ENCODE assay signal across 13 mouse cellular contexts in genomic region chr4:133553448-133554330, GRCm38 (mm10). TPM values are rescaled to one million over a fixed set of nuclear protein-coding genes. Genes with fewer than 3 reads are reported as not detected.
DNase-seq lines count a peak whose midpoint lies in the region; ATAC-seq lines count a peak whose summit lies in the region.
"Had no signal": no experiment of that assay in that cellular context is flagged by ENCODE, and none has a peak within 500 bp of the region (broad histone marks: within the 10 kb centered on the region; RNA-seq: fewer than 3 reads in every experiment).

No protein-coding gene starts in this region.

- peak overlapping the region; percentile 43 for H3K4me2 ChIP-seq in stomach, embryonic 16.5 days (ENCODE audit: low read depth, low read length)
- no peak overlapping the region for H3K4me2 ChIP-seq in forebrain, embryonic 14.5 days (ENCODE audit: low read length)
- H3K4me2 ChIP-seq: hindbrain, embryonic 14.5 days had no signal

- peak overlapping the region; percentile 29 for H3K4me3 ChIP-seq in stomach, embryonic 16.5 days (replicated peaks; ENCODE audit: low read length)
- no peak overlapping the region for H3K4me3 ChIP-seq in forebrain, embryonic 14.5 days (ENCODE audit: low read depth, low read length)
- H3K4me3 ChIP-seq: layer of hippocampus, adult 2 months had no signal

- H3K36me3 ChIP-seq in stomach, embryonic 16.5 days (ENCODE audit: control insufficient read depth, insufficient read depth, low read length): no peaks in the 10 kb centered on the region
- no peaks in the 10 kb centered on the region for H3K36me3 ChIP-seq in forebrain, embryonic 14.5 days (ENCODE audit: control insufficient read depth, insufficient read depth, low read length)

- no peaks in the 10 kb centered on the region for H3K27me3 ChIP-seq in stomach, embryonic 16.5 days (ENCODE audit: control insufficient read depth, insufficient read depth, low read length)
- H3K27me3 ChIP-seq in forebrain, embryonic 14.5 days (replicated peaks; ENCODE audit: control insufficient read depth, insufficient read depth, low read length): no peaks in the 10 kb centered on the region

- whole genome bisulfite sequencing in stomach, embryonic 16.5 days: 58% methylated on average over 19 of the region's 19 CpGs
- WGBS in forebrain, embryonic 14.5 days: 76% methylated on average over 19 of the region's 19 CpGs

- peak; percentile 52; the same call in 1 of the 2 replicates for ATAC-seq in cerebellum, adult (ENCODE audit: insufficient number of reproducible peaks, low FRiP score, low TSS enrichment)
- 0 out of 2 replicates have a peak, but pooled peaks have one; percentile 16 for ATAC-seq in stomach, embryonic 16.5 days (ENCODE audit: insufficient read depth, low FRiP score)
- no peak for ATAC-seq in forebrain, embryonic 14.5 days
- ATAC-seq: Patski had no signal

- H3K4me1 ChIP-seq in stomach, embryonic 16.5 days (ENCODE audit: control insufficient read depth, insufficient read depth, low read length): no peaks in the 10 kb centered on the region
- H3K4me1 ChIP-seq in forebrain, embryonic 14.5 days (ENCODE audit: control insufficient read depth, insufficient read depth, low read length): no peaks in the 10 kb centered on the region

- H3K27ac ChIP-seq in stomach, embryonic 16.5 days (ENCODE audit: low read length): peak overlapping the region; percentile 73
- H3K27ac ChIP-seq in forebrain, embryonic 14.5 days (ENCODE audit: low read depth, low read length): no peak overlapping the region
- H3K27ac ChIP-seq: hindbrain, embryonic 14.5 days; layer of hippocampus, adult 2 months; liver, embryonic 14.5 days had no signal

- DNase-seq in cerebellum, adult 9-11 months: no peak
- peak; percentile 38 for DNase-seq in ovary, postnatal 36 days (ENCODE audit: low spot score)
- DNase-seq in ovary, postnatal 10 days (ENCODE audit: low spot score): no peak
- DNase-seq in heart, postnatal 4 days: peak; percentile 43
- DNase-seq in right cerebral cortex, adult 2 months (ENCODE audit: low spot score in 2 of 2): no peak
- DNase-seq in forebrain, embryonic 14.5 days (ENCODE audit: low spot score): no peak

- H3K9me3 ChIP-seq in stomach, embryonic 16.5 days (replicated peaks; ENCODE audit: control insufficient read depth, low read length): no peaks in the 10 kb centered on the region
- H3K9me3 ChIP-seq in forebrain, embryonic 14.5 days (replicated peaks; ENCODE audit: control insufficient read depth, low read length): no peaks in the 10 kb centered on the region

- peak overlapping the region; percentile 55 for H3K9ac ChIP-seq in stomach, embryonic 16.5 days (ENCODE audit: low read length)
- H3K9ac ChIP-seq in forebrain, embryonic 14.5 days (ENCODE audit: low read length): no peak overlapping the region
- H3K9ac ChIP-seq: hindbrain, embryonic 14.5 days; liver, embryonic 14.5 days had no signal

RNA-seq across cellular contexts. Expression of gene Nr0b2, which starts 0.5 kb away (rescaled TPM):
- total RNA-seq in heart, postnatal 4 days (2021): 10 to 100 TPM in 1 of 2 experiments, 1 to 10 TPM in 1; 8.0 to 11.5 TPM
- polyA plus RNA-seq in stomach, embryonic 16.5 days (2015; fragmentation: Nextera tagmentation; extraction: Ambion mirVana): 6.6 and 7.2 TPM in 2 replicates
- polyA plus RNA-seq in forebrain, embryonic 14.5 days (2014; fragmentation: Nextera tagmentation; extraction: Ambion mirVana): not detected in 2 replicates
- total RNA-seq: layer of hippocampus, adult 2 months; midbrain, postnatal 0 days had no signal
- polyA plus RNA-seq: hindbrain, embryonic 14.5 days; midbrain, postnatal 0 days; Patski had no signal

RNA-seq across cellular contexts. Expression of gene Nudc, which starts 7.9 kb away (rescaled TPM):
- 10 to 100 TPM; 89.3 to 90.2 TPM for total RNA-seq in heart, postnatal 4 days (2021)
- polyA plus RNA-seq in stomach, embryonic 16.5 days (2015; fragmentation: Nextera tagmentation; extraction: Ambion mirVana): 194 and 218 TPM in 2 replicates
- polyA plus RNA-seq in forebrain, embryonic 14.5 days (2014; fragmentation: Nextera tagmentation; extraction: Ambion mirVana): 139 and 181 TPM in 2 replicates

RNA-seq across cellular contexts. Expression of gene Gpatch3, which starts 20.9 kb away (rescaled TPM):
- total RNA-seq in heart, postnatal 4 days (2021): 1 to 10 TPM; 5.2 to 6.0 TPM
- polyA plus RNA-seq in stomach, embryonic 16.5 days (2015; fragmentation: Nextera tagmentation; extraction: Ambion mirVana): 3.9 and 4.2 TPM in 2 replicates
- 6.5 and 6.6 TPM in 2 replicates for polyA plus RNA-seq in forebrain, embryonic 14.5 days (2014; fragmentation: Nextera tagmentation; extraction: Ambion mirVana)

RNA-seq across cellular contexts. Expression of gene Gpn2, which starts 30.5 kb away (rescaled TPM):
- 10 to 100 TPM; 11.0 to 11.1 TPM for total RNA-seq in heart, postnatal 4 days (2021)
- polyA plus RNA-seq in stomach, embryonic 16.5 days (2015; fragmentation: Nextera tagmentation; extraction: Ambion mirVana): 13.8 and 14.3 TPM in 2 replicates
- polyA plus RNA-seq in forebrain, embryonic 14.5 days (2014; fragmentation: Nextera tagmentation; extraction: Ambion mirVana): 29.3 and 30.1 TPM in 2 replicates

RNA-seq across cellular contexts. Expression of gene Kdf1, which starts 34.9 kb away (rescaled TPM):
- not detected for total RNA-seq in heart, postnatal 4 days (2021)
- polyA plus RNA-seq in stomach, embryonic 16.5 days (2015; fragmentation: Nextera tagmentation; extraction: Ambion mirVana): 33.7 and 39.0 TPM in 2 replicates
- polyA plus RNA-seq in forebrain, embryonic 14.5 days (2014; fragmentation: Nextera tagmentation; extraction: Ambion mirVana): 0.12 and 0.20 TPM in 2 replicates
- polyA plus RNA-seq: hindbrain, embryonic 14.5 days had no signal

Comparison
In these comparisons a context has a peak if more than half of its experiments do, and no peak if none do; other contexts are left out.
1. DNase-seq: peak in ovary, postnatal 36 days (single experiment) and heart, postnatal 4 days (single experiment); none in cerebellum, adult 9-11 months (single experiment), ovary, postnatal 10 days (single experiment), right cerebral cortex, adult 2 months (0 of 2) and forebrain, embryonic 14.5 days (single experiment).